Mouse (Mus musculus) layer of hippocampus, postnatal 25 days (tissue): Measurements from ENCODE around the gene Irf3. TPM values are rescaled to one million over a fixed set of nuclear protein-coding genes. Genes with fewer than 3 reads are reported as not detected.

Experiments
- microRNA-seq, 2 experiments: library from miRNA; unstranded; fragments of <30 nt; microRNA quantifications; one replicate each; pipeline ENCODE4 v1.2.0; 2021
- total RNA-seq, 2 experiments: library from RNA; stranded (reverse); gene quantifications; 2 replicates each; pipeline ENCODE4 v1.2.3; 2021

The Irf3 gene
- total RNA-seq, 2 experiments from 2014 or later: 39.5 to 40.1 TPM

Small RNA genes lying within 50 kb of the gene (microRNA-seq; reads per million reads assigned to microRNA genes)
- 1.8 to 2.0 reads per million in 2 experiments for gene Mir7054

Other genes with a start within 250 kb of the Irf3 start
- gene Vrk3, start 249.2 kb upstream of the Irf3 start, total RNA-seq: 10 to 100 TPM; 33.8 to 35.0 TPM
- under 1 TPM; 0.31 to 0.37 TPM for gene Zfp473, start 246.6 kb upstream of the Irf3 start, total RNA-seq
- 10 to 100 TPM; 30.7 to 31.1 TPM for gene Nup62, start 181.6 kb upstream of the Irf3 start, total RNA-seq
- gene Il4i1, start 181.3 kb upstream of the Irf3 start, total RNA-seq: 1 to 10 TPM; 1.4 to 2.4 TPM
- 10 to 100 TPM; 26.7 to 31.2 TPM for gene Atf5, start 181.0 kb upstream of the Irf3 start, total RNA-seq
- gene Akt1s1, start 148.7 kb upstream of the Irf3 start, total RNA-seq: 10 to 100 TPM; 76.1 to 79.5 TPM
- gene Tbc1d17, start 148.6 kb upstream of the Irf3 start, total RNA-seq: 10 to 100 TPM; 59.0 to 61.0 TPM
- gene Pnkp, start 140.5 kb upstream of the Irf3 start, total RNA-seq: 10 to 100 TPM; 31.1 to 34.0 TPM
- gene Ptov1, start 127.9 kb upstream of the Irf3 start, total RNA-seq: 100 to 1,000 TPM; 311 to 358 TPM
- 100 to 1,000 TPM; 105 to 108 TPM for gene Med25, start 104.9 kb upstream of the Irf3 start, total RNA-seq
- 10 to 100 TPM; 27.3 to 29.2 TPM for gene Fuz, start 101.6 kb upstream of the Irf3 start, total RNA-seq
- gene Ap2a1, start 68.2 kb upstream of the Irf3 start, total RNA-seq: 100 to 1,000 TPM; 304 to 306 TPM
- gene Tsks, start 54.4 kb upstream of the Irf3 start, total RNA-seq: 1 to 10 TPM in 1 of 2 experiments, under 1 TPM in 1; 0.73 to 1.0 TPM
- 100 to 1,000 TPM; 117 to 128 TPM for gene Cpt1c, start 22.8 kb upstream of the Irf3 start, total RNA-seq
- gene Prmt1, start 11.1 kb upstream of the Irf3 start, total RNA-seq: 100 to 1,000 TPM; 161 to 174 TPM
- 1 to 10 TPM; 1.9 to 3.4 TPM for gene Bcl2l12, start 1.1 kb downstream of the Irf3 start, total RNA-seq
- 100 to 1,000 TPM; 151 to 156 TPM for gene Scaf1, start 18.7 kb downstream of the Irf3 start, total RNA-seq
- 10 to 100 TPM; 11.7 to 12.3 TPM for gene Rras, start 20.3 kb downstream of the Irf3 start, total RNA-seq
- 10 to 100 TPM; 67.9 to 81.7 TPM for gene Prr12, start 55.2 kb downstream of the Irf3 start, total RNA-seq
- 10 to 100 TPM; 49.8 to 59.4 TPM for gene Nosip, start 64.8 kb downstream of the Irf3 start, total RNA-seq
- gene Prrg2, start 65.0 kb downstream of the Irf3 start, total RNA-seq: 1 to 10 TPM; 5.6 to 6.6 TPM
- gene Rcn3, start 94.6 kb downstream of the Irf3 start, total RNA-seq: 1 to 10 TPM; 9.6 to 9.7 TPM
- 10 to 100 TPM; 18.1 to 21.0 TPM for gene Fcgrt, start 106.2 kb downstream of the Irf3 start, total RNA-seq
- 100 to 1,000 TPM; 418 to 465 TPM for gene Rps11, start 126.8 kb downstream of the Irf3 start, total RNA-seq
- 100 to 1,000 TPM; 765 to 826 TPM for gene Rpl13a, start 131.1 kb downstream of the Irf3 start, total RNA-seq
- not detected for gene Gm45713, start 138.6 kb downstream of the Irf3 start, total RNA-seq
- gene Flt3l, start 138.8 kb downstream of the Irf3 start, total RNA-seq: 1 to 10 TPM; 4.5 to 8.2 TPM
- 10 to 100 TPM; 43.2 to 47.0 TPM for gene Pih1d1, start 156.7 kb downstream of the Irf3 start, total RNA-seq
- gene Aldh16a1, start 156.9 kb downstream of the Irf3 start, total RNA-seq: 10 to 100 TPM; 10.9 to 13.6 TPM
- gene Slc17a7, start 166.3 kb downstream of the Irf3 start, total RNA-seq: 1,000 to 10,000 TPM; 1,494 to 1,551 TPM
- under 1 TPM in 1 of 2 experiments, not detected in 1; 0.26 TPM for gene Gfy, start 181.9 kb downstream of the Irf3 start, total RNA-seq
- gene Pth2, start 183.3 kb downstream of the Irf3 start, total RNA-seq: not detected
- gene Ccdc155, start 207.2 kb downstream of the Irf3 start, total RNA-seq: 1 to 10 TPM; 2.4 to 2.9 TPM
- 1 to 10 TPM; 1.2 to 2.4 TPM for gene Dkkl1, start 214.5 kb downstream of the Irf3 start, total RNA-seq
- 1 to 10 TPM; 4.7 to 5.5 TPM for gene Tead2, start 218.1 kb downstream of the Irf3 start, total RNA-seq
- 1 to 10 TPM; 3.1 to 5.7 TPM for gene Cd37, start 241.5 kb downstream of the Irf3 start, total RNA-seq
- 1 to 10 TPM; 1.6 to 2.2 TPM for gene Slc6a16, start 243.4 kb downstream of the Irf3 start, total RNA-seq